Mouse (Mus musculus) left cerebral cortex, adult 8-10 months (tissue): Measurements from ENCODE around the gene Pdcd11. TPM values are rescaled to one million over a fixed set of nuclear protein-coding genes. Genes with fewer than 3 reads are reported as not detected.
"Not testable (repeated sequence)": the region's sequence is repeated elsewhere in the genome, so short reads cannot be mapped to it uniquely, and the experiment has no call there.

Source experiments
- DNase-seq, 2 experiments: peaks; one replicate each; pipeline ENCODE4 v3.0.0; 2022; ENCODE audit warnings: low spot score in 2 of 2
- total RNA-seq, 4 experiments: library from RNA; stranded (reverse); gene quantifications; 2 replicates each; pipeline ENCODE4 v1.2.4; 2022

Pdcd11 gene
- total RNA-seq, 4 experiments from 2014 or later = 14.8 to 15.9 (median 15.3) TPM

GRCm38 (mm10) chr19:47128164-47128563, 37.6 kb downstream of the Pdcd11 start:
- DNase-seq = peak in 1 of 2 experiments; percentile 35

- no peak for DNase-seq
These were observed 38.3 kb downstream of the Pdcd11 start for GRCm38 (mm10) chr19:47128835-47129234.

GRCm38 (mm10) chr19:47130551-47131125, 40.1 kb downstream of the Pdcd11 start:
- DNase-seq = no peak

GRCm38 (mm10) chr19:47133161-47133560, 42.6 kb downstream of the Pdcd11 start:
- DNase-seq = peak in 1 of 2 experiments; percentile 32

- no peak for DNase-seq
These were observed 45.0 kb downstream of the Pdcd11 start for GRCm38 (mm10) chr19:47135568-47135967.

- DNase-seq = no peak
These were observed 45.6 kb downstream of the Pdcd11 start for GRCm38 (mm10) chr19:47136170-47136569.

- peak in 1 of 2 experiments; percentile 59 for DNase-seq
These were observed 46.5 kb downstream of the Pdcd11 start for GRCm38 (mm10) chr19:47137051-47137581.

- peak in 1 of 2 experiments; percentile 39 for DNase-seq
These were observed 47.3 kb downstream of the Pdcd11 start, which contains the start of gene Calhm2 for GRCm38 (mm10) chr19:47137771-47138421. TSS of gene Calhm2 (minus strand) at chr19:47138294.

GRCm38 (mm10) chr19:47139611-47140010, 49.0 kb downstream of the Pdcd11 start:
- not testable (repeated sequence) for DNase-seq

GRCm38 (mm10) chr19:47142438-47142837, 51.9 kb downstream of the Pdcd11 start:
- no peak for DNase-seq

- no peak for DNase-seq
These were observed 53.6 kb downstream of the Pdcd11 start, which contains the start of gene Calhm1 for GRCm38 (mm10) chr19:47144154-47144553. TSS of gene Calhm1 (minus strand) at chr19:47144254.

- no peak for DNase-seq
These were observed 57.8 kb downstream of the Pdcd11 start for GRCm38 (mm10) chr19:47148267-47148847.

- DNase-seq = no peak
These were observed 59.3 kb downstream of the Pdcd11 start for GRCm38 (mm10) chr19:47149854-47150253.

GRCm38 (mm10) chr19:47151332-47152061, 60.9 kb downstream of the Pdcd11 start:
- no peak for DNase-seq

GRCm38 (mm10) chr19:47152062-47152369, 61.4 kb downstream of the Pdcd11 start:
- DNase-seq = no peak

- no peak for DNase-seq
These were observed 63.2 kb downstream of the Pdcd11 start for GRCm38 (mm10) chr19:47153767-47154166.

GRCm38 (mm10) chr19:47157664-47158063, 67.1 kb downstream of the Pdcd11 start, which contains the start of gene Calhm3:
TSS of gene Calhm3 (minus strand) at chr19:47157764.
- no peak for DNase-seq

- DNase-seq = no peak
These were observed 71.1 kb downstream of the Pdcd11 start for GRCm38 (mm10) chr19:47161669-47162068.

GRCm38 (mm10) chr19:47163176-47163744, 72.7 kb downstream of the Pdcd11 start:
- no peak for DNase-seq

- DNase-seq = no peak
These were observed 76.2 kb downstream of the Pdcd11 start for GRCm38 (mm10) chr19:47166758-47167157.

- DNase-seq = no peak
These were observed 77.1 kb downstream of the Pdcd11 start for GRCm38 (mm10) chr19:47167617-47168214.
